Mouse (Mus musculus) embryonic facial prominence, embryonic 15.5 days (tissue): Measurements from ENCODE around the gene Plau. TPM values are rescaled to one million over a fixed set of nuclear protein-coding genes. Genes with fewer than 3 reads are reported as not detected.

Experiments
- ATAC-seq: fragments of 200-750 bp; cut with Nextera tagmentation; 2 replicates; pipeline ENCODE4 v1.8.0; 2017; ENCODE audit warnings: low read depth, moderate TSS enrichment; ENCODE audit not compliant: insufficient number of reproducible peaks, low FRiP score, low TSS enrichment
- H3K27ac ChIP-seq: fragments of 300-500 bp; sonication (generic); replicated peaks from 2 replicates; pipeline ENCODE4 v1.5.1; 2015; ENCODE audit warnings: mild to moderate bottlenecking, inconsistent platforms
- H3K27me3 ChIP-seq: fragments of 300-500 bp; sonication (generic); 2 replicates; pipeline ENCODE4 v1.6.1; 2015; ENCODE audit warnings: inconsistent platforms
- H3K36me3 ChIP-seq: fragments of 300-500 bp; sonication (generic); 2 replicates; pipeline ENCODE4 v1.6.1; 2015; ENCODE audit warnings: mild to moderate bottlenecking, inconsistent platforms
- H3K4me1 ChIP-seq: fragments of 300-500 bp; sonication (generic); 2 replicates; pipeline ENCODE4 v1.6.1; 2015; ENCODE audit warnings: inconsistent platforms
- H3K4me2 ChIP-seq: fragments of 300-500 bp; sonication (generic); replicated peaks from 2 replicates; pipeline ENCODE4 v1.6.1; 2015; ENCODE audit warnings: mild to moderate bottlenecking, inconsistent platforms
- H3K4me3 ChIP-seq: fragments of 300-500 bp; sonication (generic); replicated peaks from 2 replicates; pipeline ENCODE4 v1.5.1; 2015; ENCODE audit warnings: mild to moderate bottlenecking, inconsistent platforms
- H3K9ac ChIP-seq: fragments of 300-500 bp; sonication (generic); 2 replicates; pipeline ENCODE4 v1.6.1; 2015; ENCODE audit warnings: inconsistent platforms
- H3K9me3 ChIP-seq: fragments of 300-500 bp; sonication (generic); replicated peaks from 2 replicates; pipeline ENCODE4 v1.6.1; 2016; ENCODE audit warnings: inconsistent platforms
- WGBS: fragments of 180-500 bp; shearing (Covaris S2); methylation state at CpG from one replicate; pipeline ENCODE4 v1.1.7; 2015; 5-methylcytosine and 5-hydroxymethylcytosine counted together
- polyA plus RNA-seq: library from polyadenylated mRNA; unstranded; fragments of >200 nt; fragmentation: Nextera tagmentation; extraction: Ambion mirVana; gene quantifications from 2 replicates; pipeline ENCODE4 v1.2.1, GENCODE M21; 2015

Plau gene
- polyA plus RNA-seq, 1 experiment from 2014 or later = 4.5 TPM

- no peak for ATAC-seq
- Histone ChIP-seq H3K9me3 (no peaks in the 10 kb centered on the region), H3K4me1 (peaks cover 10% of the 10 kb centered on the region; the same call in 1 of the 2 replicates), H3K4me3 (no peak overlapping the region), H3K36me3 (no peaks in the 10 kb centered on the region), H3K4me2 (no peak overlapping the region), H3K9ac (no peak overlapping the region), H3K27me3 (no peaks in the 10 kb centered on the region), H3K27ac (no peak overlapping the region)
- 72% methylated on average over 3 of the region's 3 CpGs for WGBS
These were observed 11.2 kb downstream of the Plau start for GRCm38 (mm10) chr14:20847637-20848129.

- WGBS = 65% methylated on average over 4 of the region's 4 CpGs
- H3K27me3 ChIP-seq = no peaks in the 10 kb centered on the region
- H3K36me3 ChIP-seq = no peaks in the 10 kb centered on the region
- no peak overlapping the region for H3K4me2 ChIP-seq
- no peaks in the 10 kb centered on the region for H3K9me3 ChIP-seq
- H3K4me1 ChIP-seq = peaks cover 10% of the 10 kb centered on the region; the same call in 1 of the 2 replicates
- H3K4me3 ChIP-seq = no peak overlapping the region
- ATAC-seq = no peak
- no peak overlapping the region for H3K9ac ChIP-seq
- no peak overlapping the region for H3K27ac ChIP-seq
These were observed 13.3 kb downstream of the Plau start for GRCm38 (mm10) chr14:20849753-20850152.

- no peak overlapping the region for H3K9ac ChIP-seq
- peaks cover 7% of the 10 kb centered on the region; the same call in 1 of the 2 replicates for H3K4me1 ChIP-seq
- H3K4me3 ChIP-seq = no peak overlapping the region
- H3K27me3 ChIP-seq = no peaks in the 10 kb centered on the region
- H3K9me3 ChIP-seq = no peaks in the 10 kb centered on the region
- no peaks in the 10 kb centered on the region for H3K36me3 ChIP-seq
- no peak overlapping the region; the same call in 1 of the 2 replicates for H3K27ac ChIP-seq
- H3K4me2 ChIP-seq = no peak overlapping the region
- WGBS = 66% methylated on average over 2 of the region's 2 CpGs
- ATAC-seq = no peak
These were observed 14.0 kb downstream of the Plau start for GRCm38 (mm10) chr14:20850498-20850897.

- no peak for ATAC-seq
- Histone ChIP-seq H3K27me3 (no peaks in the 10 kb centered on the region), H3K4me3 (no peak overlapping the region), H3K27ac (no peak overlapping the region), H3K9ac (no peak overlapping the region), H3K36me3 (no peaks in the 10 kb centered on the region), H3K9me3 (no peaks in the 10 kb centered on the region), H3K4me1 (no peaks in the 10 kb centered on the region), H3K4me2 (no peak overlapping the region)
These were observed 15.3 kb downstream of the Plau start for GRCm38 (mm10) chr14:20851776-20852175.

GRCm38 (mm10) chr14:20861152-20861551, 24.7 kb downstream of the Plau start:
- H3K27ac ChIP-seq = no peak overlapping the region
- H3K4me1 ChIP-seq = no peaks in the 10 kb centered on the region
- no peak overlapping the region for H3K4me2 ChIP-seq
- no peaks in the 10 kb centered on the region for H3K36me3 ChIP-seq
- 72% methylated on average over 2 of the region's 2 CpGs for WGBS
- H3K4me3 ChIP-seq = no peak overlapping the region
- H3K9me3 ChIP-seq = no peaks in the 10 kb centered on the region
- H3K9ac ChIP-seq = no peak overlapping the region
- no peak for ATAC-seq
- no peaks in the 10 kb centered on the region for H3K27me3 ChIP-seq

- H3K27ac ChIP-seq = no peak overlapping the region
- H3K4me3 ChIP-seq = no peak overlapping the region
- no peaks in the 10 kb centered on the region for H3K36me3 ChIP-seq
- H3K4me2 ChIP-seq = no peak overlapping the region
- H3K27me3 ChIP-seq = no peaks in the 10 kb centered on the region
- H3K4me1 ChIP-seq = no peaks in the 10 kb centered on the region
- no peak for ATAC-seq
- H3K9me3 ChIP-seq = no peaks in the 10 kb centered on the region
- 74% methylated on average over 5 of the region's 5 CpGs for WGBS
- H3K9ac ChIP-seq = no peak overlapping the region
These were observed 25.1 kb downstream of the Plau start for GRCm38 (mm10) chr14:20861559-20861958.

GRCm38 (mm10) chr14:20863306-20864065, 27.0 kb downstream of the Plau start:
- H3K4me1 ChIP-seq = no peaks in the 10 kb centered on the region
- WGBS = 54% methylated on average over 6 of the region's 6 CpGs
- H3K27ac ChIP-seq = no peak overlapping the region
- H3K36me3 ChIP-seq = no peaks in the 10 kb centered on the region
- ATAC-seq = no peak
- no peak overlapping the region for H3K9ac ChIP-seq
- no peaks in the 10 kb centered on the region for H3K27me3 ChIP-seq
- no peak overlapping the region for H3K4me2 ChIP-seq
- no peaks in the 10 kb centered on the region for H3K9me3 ChIP-seq
- no peak overlapping the region for H3K4me3 ChIP-seq

GRCm38 (mm10) chr14:20864192-20864591, 27.7 kb downstream of the Plau start:
- Histone ChIP-seq H3K4me1 (no peaks in the 10 kb centered on the region), H3K27me3 (no peaks in the 10 kb centered on the region), H3K27ac (no peak overlapping the region), H3K36me3 (no peaks in the 10 kb centered on the region), H3K9ac (no peak overlapping the region), H3K4me2 (no peak overlapping the region), H3K4me3 (no peak overlapping the region), H3K9me3 (no peaks in the 10 kb centered on the region)
- WGBS = 88% methylated on average over 4 of the region's 4 CpGs
- no peak for ATAC-seq

GRCm38 (mm10) chr14:20865604-20866003, 29.1 kb downstream of the Plau start:
- Histone ChIP-seq H3K4me3 (no peak overlapping the region), H3K27me3 (no peaks in the 10 kb centered on the region), H3K9ac (no peak overlapping the region), H3K27ac (no peak overlapping the region), H3K36me3 (no peaks in the 10 kb centered on the region), H3K4me1 (no peaks in the 10 kb centered on the region), H3K9me3 (no peaks in the 10 kb centered on the region), H3K4me2 (no peak overlapping the region)
- 83% methylated on average over 8 of the region's 8 CpGs for WGBS
- ATAC-seq = no peak

- Histone ChIP-seq H3K4me1 (no peaks in the 10 kb centered on the region), H3K4me3 (no peak overlapping the region), H3K9me3 (no peaks in the 10 kb centered on the region), H3K27ac (no peak overlapping the region), H3K9ac (no peak overlapping the region), H3K4me2 (no peak overlapping the region), H3K27me3 (no peaks in the 10 kb centered on the region), H3K36me3 (no peaks in the 10 kb centered on the region)
- 86% methylated on average over 7 of the region's 7 CpGs for WGBS
- ATAC-seq = no peak
These were observed 29.9 kb downstream of the Plau start for GRCm38 (mm10) chr14:20866365-20866764.

- H3K4me2 ChIP-seq = no peak overlapping the region
- ATAC-seq = no peak
- no peak overlapping the region for H3K27ac ChIP-seq
- 57% methylated on average over 3 of the region's 3 CpGs for WGBS
- no peaks in the 10 kb centered on the region for H3K27me3 ChIP-seq
- no peaks in the 10 kb centered on the region for H3K4me1 ChIP-seq
- no peak overlapping the region for H3K9ac ChIP-seq
- H3K4me3 ChIP-seq = no peak overlapping the region
- H3K9me3 ChIP-seq = no peaks in the 10 kb centered on the region
- no peaks in the 10 kb centered on the region for H3K36me3 ChIP-seq
These were observed 33.6 kb downstream of the Plau start for GRCm38 (mm10) chr14:20870110-20870509.

GRCm38 (mm10) chr14:20871495-20871894, 35.0 kb downstream of the Plau start:
- H3K27ac ChIP-seq = no peak overlapping the region
- H3K9ac ChIP-seq = no peak overlapping the region
- no peak overlapping the region for H3K4me2 ChIP-seq
- ATAC-seq = no peak
- H3K9me3 ChIP-seq = no peaks in the 10 kb centered on the region
- H3K4me3 ChIP-seq = no peak overlapping the region
- no peaks in the 10 kb centered on the region for H3K36me3 ChIP-seq
- no peaks in the 10 kb centered on the region for H3K27me3 ChIP-seq
- 80% methylated on average over 1 of the region's 1 CpGs for WGBS
- H3K4me1 ChIP-seq = no peaks in the 10 kb centered on the region
